Mouse (Mus musculus) kidney, embryonic 16.5 days (tissue): ENCODE results near the gene Calm1. TPM values are rescaled to one million over a fixed set of nuclear protein-coding genes. Genes with fewer than 3 reads are reported as not detected.

Experiments used
- ATAC-seq: fragments of 200-750 bp; cut with Nextera tagmentation; 2 replicates; pipeline ENCODE4 v1.8.0; 2017; ENCODE audit warnings: moderate TSS enrichment; ENCODE audit not compliant: low FRiP score, low TSS enrichment
- H3K27ac ChIP-seq: fragments of 300-500 bp; sonication (generic); 2 replicates; pipeline ENCODE4 v1.5.1; 2014; ENCODE audit warnings: low read length
- H3K27me3 ChIP-seq: fragments of 300-500 bp; sonication (generic); 2 replicates; pipeline ENCODE4 v1.6.1; 2014; ENCODE audit warnings: low read length, control low read depth, mixed read lengths; ENCODE audit not compliant: insufficient read depth
- H3K36me3 ChIP-seq: fragments of 300-500 bp; sonication (generic); 2 replicates; pipeline ENCODE4 v1.6.1; 2014; ENCODE audit warnings: low read length, control low read depth, mixed read lengths; ENCODE audit not compliant: insufficient read depth
- H3K4me1 ChIP-seq: fragments of 300-500 bp; sonication (generic); 2 replicates; pipeline ENCODE4 v1.6.1; 2014; ENCODE audit warnings: low read length, control low read depth, mixed read lengths; ENCODE audit not compliant: insufficient read depth
- H3K4me2 ChIP-seq: fragments of 300-500 bp; sonication (generic); replicated peaks from 2 replicates; pipeline ENCODE4 v1.6.1; 2014; ENCODE audit warnings: low read depth, low read length
- H3K4me3 ChIP-seq: fragments of 300-500 bp; sonication (generic); 2 replicates; pipeline ENCODE4 v1.5.1; 2014; ENCODE audit warnings: mild to moderate bottlenecking, low read length
- H3K9ac ChIP-seq: fragments of 300-500 bp; sonication (generic); replicated peaks from 2 replicates; pipeline ENCODE4 v1.6.1; 2014; ENCODE audit warnings: low read length
- H3K9me3 ChIP-seq: fragments of 300-500 bp; sonication (generic); 2 replicates; pipeline ENCODE4 v1.6.1; 2016; ENCODE audit warnings: low read length, control low read depth
- WGBS: fragments of 180-500 bp; shearing (Covaris S2); extraction: QIAGEN DNeasy Blood & Tissue Kit; methylation state at CpG from one replicate; pipeline ENCODE4 v1.1.7; 2014; 5-methylcytosine and 5-hydroxymethylcytosine counted together
- polyA plus RNA-seq: library from polyadenylated mRNA; unstranded; fragments of >200 nt; fragmentation: Nextera tagmentation; extraction: Ambion mirVana; gene quantifications from 2 replicates; pipeline ENCODE4 v1.2.1, GENCODE M21; 2015

Gene Calm1
- polyA plus RNA-seq, 1 experiment from 2014 or later: 1,160 TPM

- Histone ChIP-seq H3K27ac (peak overlapping the region; percentile 96), H3K9ac (peak overlapping the region; percentile 81), H3K36me3 (no peaks in the 10 kb centered on the region), H3K4me3 (peak overlapping the region; percentile 60), H3K4me1 (peaks cover 13% of the 10 kb centered on the region), H3K9me3 (no peaks in the 10 kb centered on the region), H3K27me3 (no peaks in the 10 kb centered on the region), H3K4me2 (peak overlapping the region; percentile 71)
- under 1% methylated on average over 29 of the region's 29 CpGs for WGBS
- peak; percentile 5; the same call in 1 of the 2 replicates for ATAC-seq
Observed at GRCm38 (mm10) chr12:100187756-100188430, 11.3 kb upstream of the Calm1 start.

- Histone ChIP-seq H3K27me3 (no peaks in the 10 kb centered on the region), H3K4me3 (no peak overlapping the region), H3K9me3 (no peaks in the 10 kb centered on the region), H3K9ac (no peak overlapping the region), H3K4me2 (no peak overlapping the region), H3K4me1 (peaks cover 10% of the 10 kb centered on the region), H3K27ac (no peak overlapping the region), H3K36me3 (no peaks in the 10 kb centered on the region)
- no peak for ATAC-seq
- WGBS: 89% methylated on average over 6 of the region's 6 CpGs
Observed at GRCm38 (mm10) chr12:100190802-100191201, 8.4 kb upstream of the Calm1 start.

- Histone ChIP-seq H3K4me2 (no peak overlapping the region), H3K36me3 (no peaks in the 10 kb centered on the region), H3K27me3 (no peaks in the 10 kb centered on the region), H3K4me3 (no peak overlapping the region), H3K4me1 (peaks cover 5% of the 10 kb centered on the region), H3K27ac (no peak overlapping the region), H3K9me3 (no peaks in the 10 kb centered on the region), H3K9ac (no peak overlapping the region)
- ATAC-seq: no peak
- whole genome bisulfite sequencing: 92% methylated on average over 1 of the region's 1 CpGs
Observed at GRCm38 (mm10) chr12:100194181-100194580, 5.1 kb upstream of the Calm1 start.

- WGBS: 74% methylated on average over 7 of the region's 7 CpGs
- Histone ChIP-seq H3K9ac (no peak overlapping the region), H3K27me3 (no peaks in the 10 kb centered on the region), H3K4me2 (no peak overlapping the region), H3K4me3 (no peak overlapping the region), H3K4me1 (peaks cover 12% of the 10 kb centered on the region), H3K36me3 (no peaks in the 10 kb centered on the region), H3K9me3 (no peaks in the 10 kb centered on the region), H3K27ac (no peak overlapping the region)
- ATAC-seq: no peak
Observed at GRCm38 (mm10) chr12:100196786-100197185, 2.4 kb upstream of the Calm1 start.

DNA sequence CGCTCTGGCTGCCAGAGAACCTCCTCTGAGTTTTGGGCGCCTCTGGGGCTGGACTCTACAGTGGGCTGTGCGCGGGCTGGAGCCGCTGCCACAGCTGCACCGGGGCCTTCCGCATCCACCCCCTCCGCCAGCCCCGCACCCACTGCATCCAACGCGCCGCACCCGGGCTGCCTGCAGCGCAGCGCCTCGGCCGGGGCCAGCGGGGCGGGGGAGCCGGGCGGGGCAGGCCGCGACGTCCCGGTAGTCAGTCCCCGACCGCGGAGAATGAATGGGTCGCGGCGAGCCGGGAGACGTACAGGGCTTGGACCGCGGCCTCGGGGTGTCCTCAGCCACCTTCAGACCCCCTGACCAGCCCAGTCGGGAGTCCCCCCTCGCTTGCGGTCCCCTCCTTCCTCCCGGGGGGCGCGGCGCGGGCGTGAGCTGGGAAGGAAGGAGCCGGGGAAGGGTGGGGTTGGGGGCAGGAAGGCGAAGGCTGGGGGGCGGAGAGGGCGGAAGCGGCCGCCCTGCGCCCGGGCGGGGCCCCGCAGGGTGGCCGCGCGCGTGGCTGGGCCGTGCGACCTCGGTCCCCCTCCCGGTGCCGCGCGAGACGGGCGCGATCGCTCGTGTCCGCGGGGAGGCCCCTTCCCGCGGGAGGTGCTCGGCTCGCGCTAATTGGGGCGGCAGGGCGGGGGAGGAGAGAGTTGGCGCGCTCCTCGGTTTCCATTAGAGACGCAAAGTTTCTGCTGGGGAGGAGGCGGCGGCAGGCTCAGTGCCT, 833 bp downstream of the Calm1 start:
- Histone ChIP-seq H3K4me1 (peaks cover 24% of the 10 kb centered on the region), H3K9me3 (no peaks in the 10 kb centered on the region), H3K4me3 (peak overlapping the region; percentile 87), H3K9ac (peak overlapping the region; percentile 87), H3K27ac (peak overlapping the region; percentile 92), H3K4me2 (peak overlapping the region; percentile 89), H3K27me3 (no peaks in the 10 kb centered on the region), H3K36me3 (peaks cover 22% of the 10 kb centered on the region)
- WGBS: under 1% methylated on average over 51 of the region's 86 CpGs
- ATAC-seq: peak; percentile 82

DNA sequence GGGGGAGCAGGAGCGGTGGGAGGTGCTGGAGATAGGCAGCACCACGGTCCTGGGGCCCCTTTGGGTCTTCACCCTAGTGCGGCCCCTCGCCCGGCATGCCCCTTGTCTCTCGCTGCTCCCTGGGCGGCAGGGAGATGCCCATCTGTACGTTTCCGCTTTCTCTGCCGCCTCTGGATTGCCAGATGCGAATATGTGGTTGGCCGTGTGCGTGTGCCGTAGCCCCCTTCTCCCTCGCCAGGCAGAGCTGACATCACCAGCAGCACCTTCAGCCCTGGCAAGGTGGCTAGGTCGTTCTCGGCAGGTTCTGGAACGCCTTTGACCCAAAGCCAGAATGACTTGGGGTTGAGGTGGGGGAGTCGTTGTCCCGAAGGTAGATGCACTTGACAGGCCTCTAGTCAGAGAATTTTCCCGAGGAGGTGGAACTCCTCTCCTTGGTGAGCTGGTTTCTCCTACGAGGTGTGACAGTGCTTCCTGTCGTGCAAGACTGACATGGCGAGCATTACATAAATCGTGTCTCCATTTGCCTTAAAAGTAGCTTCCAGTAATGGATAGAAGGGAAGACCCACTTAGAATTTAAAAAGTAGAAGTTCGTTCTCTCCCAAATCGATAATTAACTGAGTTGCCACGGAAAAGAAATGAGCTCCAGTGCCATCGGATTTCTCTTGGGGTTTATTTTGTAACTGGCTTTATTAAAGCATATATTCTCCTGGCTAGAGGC, 1.6 kb downstream of the Calm1 start:
- peak; percentile 4; the same call in 1 of the 2 replicates for ATAC-seq

DNA sequence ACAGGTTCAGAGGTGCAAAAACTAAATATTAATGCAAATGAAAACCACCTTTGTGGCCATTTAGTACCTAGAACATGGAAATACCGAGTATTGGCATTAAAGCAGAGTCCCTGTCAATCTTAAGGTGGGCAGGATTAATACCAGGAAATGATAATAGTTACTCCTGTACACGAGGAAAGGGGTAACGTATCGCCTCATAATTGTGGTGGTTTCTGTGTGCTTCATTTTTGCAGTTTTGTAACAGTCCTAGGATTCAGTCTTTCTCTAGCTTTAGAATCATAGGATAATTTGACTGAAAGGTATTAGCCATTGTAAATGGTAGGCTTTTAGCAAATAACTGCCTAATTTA, 2.1 kb downstream of the Calm1 start:
- ATAC-seq: no peak
- 32% methylated on average over 4 of the region's 4 CpGs for WGBS
- Histone ChIP-seq H3K27me3 (no peaks in the 10 kb centered on the region), H3K4me1 (peaks cover 24% of the 10 kb centered on the region), H3K36me3 (peaks cover 33% of the 10 kb centered on the region), H3K27ac (no peak overlapping the region), H3K4me2 (peak overlapping the region; percentile 89), H3K9ac (peak overlapping the region; percentile 87), H3K9me3 (no peaks in the 10 kb centered on the region), H3K4me3 (peak overlapping the region; percentile 87)

More for the DNA sequence above, 1.6 kb downstream of the Calm1 start:
- WGBS: 5% methylated on average over 29 of the region's 29 CpGs
- no peaks in the 10 kb centered on the region for H3K27me3 ChIP-seq
- H3K4me3 ChIP-seq: peak overlapping the region; percentile 87
- peak overlapping the region; percentile 87 for H3K9ac ChIP-seq
- H3K27ac ChIP-seq: peak overlapping the region; percentile 92
- peak overlapping the region; percentile 89 for H3K4me2 ChIP-seq
- H3K4me1 ChIP-seq: peaks cover 24% of the 10 kb centered on the region
- H3K9me3 ChIP-seq: no peaks in the 10 kb centered on the region
- H3K36me3 ChIP-seq: peaks cover 29% of the 10 kb centered on the region

GRCm38 (mm10) chr12:100201838-100202237, 2.6 kb downstream of the Calm1 start:
- ATAC-seq: peak; percentile 26; the same call in 1 of the 2 replicates
- H3K36me3 ChIP-seq: peaks cover 33% of the 10 kb centered on the region
- WGBS: under 1% methylated on average over 13 of the region's 13 CpGs

GRCm38 (mm10) chr12:100203759-100204158, 4.5 kb downstream of the Calm1 start:
- Histone ChIP-seq H3K4me2 (no peak overlapping the region), H3K9me3 (no peaks in the 10 kb centered on the region), H3K9ac (no peak overlapping the region), H3K4me3 (no peak overlapping the region), H3K4me1 (peaks cover 34% of the 10 kb centered on the region), H3K27ac (no peak overlapping the region), H3K36me3 (peaks cover 42% of the 10 kb centered on the region), H3K27me3 (no peaks in the 10 kb centered on the region)
- no peak for ATAC-seq
- WGBS: 69% methylated on average over 3 of the region's 3 CpGs

More at GRCm38 (mm10) chr12:100201838-100202237, 2.6 kb downstream of the Calm1 start:
- peak overlapping the region; percentile 87 for H3K4me3 ChIP-seq
- no peaks in the 10 kb centered on the region for H3K9me3 ChIP-seq
- H3K9ac ChIP-seq: no peak overlapping the region
- H3K4me2 ChIP-seq: peak overlapping the region; percentile 89
- no peaks in the 10 kb centered on the region for H3K27me3 ChIP-seq
- H3K27ac ChIP-seq: no peak overlapping the region
- H3K4me1 ChIP-seq: peaks cover 29% of the 10 kb centered on the region
